Mouse (Mus musculus) E14TG2a.4 (cell line): Measurements from ENCODE around the gene Mamstr.

Source experiments
- CTCF ChIP-seq: conservative IDR thresholded peaks from 2 replicates; pipeline ENCODE4 v1.5.1; 2014; ENCODE audit warnings: low read length
- NANOG ChIP-seq: IDR thresholded peaks from 2 replicates; pipeline ENCODE4 v1.6.1; 2014; ENCODE audit warnings: borderline replicate concordance, low read length, mixed read lengths

- no peak for TF ChIP-seq CTCF
- TF ChIP-seq NANOG = no peak
Observed at GRCm38 (mm10) chr7:45591880-45592279, 47.9 kb upstream of the Mamstr start.
